Mouse (Mus musculus) mouse trophoblast stem cell (cell line): ENCODE measurements around the gene Slc34a1.

ENCODE experiments used
- in situ Hi-C, 2 experiments: fragments of 300-500 bp; cut with MseI, MboI; formaldehyde crosslinking; loops; 2 replicates in 1 of 2; 3 replicates in 1 of 2; pipeline ENCODE4 v1.15.1; 2025

The Slc34a1 gene

DNA sequence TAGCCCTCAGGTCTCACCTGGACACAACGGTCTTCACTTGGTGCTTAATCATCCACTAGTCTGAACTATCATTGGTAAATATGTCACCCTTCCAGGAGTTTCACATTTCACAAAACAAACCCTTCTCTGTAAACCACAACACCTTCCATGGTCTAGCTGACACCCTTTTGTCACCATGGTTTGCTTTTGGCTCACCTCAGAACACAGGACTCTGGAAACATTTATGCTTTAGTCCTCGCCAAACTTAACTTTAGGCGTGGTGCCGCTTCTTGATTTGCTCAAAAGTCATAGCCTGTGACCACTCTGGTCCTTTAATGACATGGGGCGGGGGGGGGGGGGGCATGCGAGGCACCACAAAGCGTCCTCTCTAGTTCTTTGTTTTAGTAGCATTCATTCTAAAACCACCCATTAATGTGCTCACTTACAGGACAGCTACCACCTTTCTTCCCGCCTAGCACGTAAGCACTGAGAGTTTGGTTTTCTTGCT, 45.9 kb downstream of the Slc34a1 start:
- in situ Hi-C loops = no loop called here

DNA sequence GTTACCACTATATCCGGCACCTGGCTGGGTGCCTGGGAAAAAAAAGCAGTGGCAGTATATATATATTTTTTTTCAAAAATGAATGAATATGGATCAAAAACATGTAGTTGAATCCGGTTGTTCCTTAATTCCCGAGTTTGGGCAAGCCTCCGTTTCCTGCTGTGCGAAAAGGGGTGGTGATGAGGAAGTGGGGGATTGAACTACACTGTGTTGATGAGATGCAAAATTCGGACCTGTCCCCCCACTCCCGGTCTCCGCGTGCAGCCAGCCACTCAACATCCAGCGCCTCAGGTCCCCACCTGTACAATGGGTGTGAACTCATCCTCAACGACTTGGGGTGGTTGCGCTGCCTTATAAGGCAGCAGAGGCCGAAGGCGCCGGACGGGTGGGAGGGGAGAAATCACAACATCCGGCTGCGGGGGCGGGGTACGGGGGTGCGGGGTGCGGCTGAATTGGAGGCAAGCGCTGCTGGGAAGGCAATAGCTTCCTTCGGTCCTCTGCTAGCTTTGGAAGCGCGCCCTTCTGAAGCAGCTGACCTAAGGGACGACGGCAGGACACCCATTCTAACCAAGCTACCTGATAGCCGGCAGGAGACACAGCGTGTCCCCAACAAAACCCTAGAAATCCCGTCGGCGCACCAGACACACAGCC, 46.4 kb downstream of the Slc34a1 start:
- in situ Hi-C loops = no loop called here

DNA sequence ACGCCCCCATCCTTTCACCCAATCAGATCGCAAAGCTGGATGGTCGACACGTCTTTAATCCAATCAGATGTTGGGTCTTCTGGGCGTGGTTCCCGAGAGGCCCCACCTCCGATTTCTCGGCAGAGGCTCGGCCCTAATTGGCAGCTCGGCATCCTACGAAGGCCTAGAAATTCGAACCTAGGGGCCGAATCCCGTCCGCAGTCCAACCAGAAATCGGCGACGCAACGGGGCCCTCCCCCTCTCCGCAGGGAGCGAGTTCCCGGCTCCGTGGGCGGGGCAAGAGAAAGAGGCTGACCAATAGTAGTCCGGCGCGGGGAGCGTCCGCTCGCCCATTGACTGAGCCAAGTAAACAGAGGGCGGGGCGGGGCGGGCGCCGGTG, 46.9 kb downstream of the Slc34a1 start, which contains the start of gene Grk6:
TSS of gene Grk6 (plus strand) at position 136 of the 379 bp plus-strand sequence.
- in situ Hi-C loops = no loop called here

DNA sequence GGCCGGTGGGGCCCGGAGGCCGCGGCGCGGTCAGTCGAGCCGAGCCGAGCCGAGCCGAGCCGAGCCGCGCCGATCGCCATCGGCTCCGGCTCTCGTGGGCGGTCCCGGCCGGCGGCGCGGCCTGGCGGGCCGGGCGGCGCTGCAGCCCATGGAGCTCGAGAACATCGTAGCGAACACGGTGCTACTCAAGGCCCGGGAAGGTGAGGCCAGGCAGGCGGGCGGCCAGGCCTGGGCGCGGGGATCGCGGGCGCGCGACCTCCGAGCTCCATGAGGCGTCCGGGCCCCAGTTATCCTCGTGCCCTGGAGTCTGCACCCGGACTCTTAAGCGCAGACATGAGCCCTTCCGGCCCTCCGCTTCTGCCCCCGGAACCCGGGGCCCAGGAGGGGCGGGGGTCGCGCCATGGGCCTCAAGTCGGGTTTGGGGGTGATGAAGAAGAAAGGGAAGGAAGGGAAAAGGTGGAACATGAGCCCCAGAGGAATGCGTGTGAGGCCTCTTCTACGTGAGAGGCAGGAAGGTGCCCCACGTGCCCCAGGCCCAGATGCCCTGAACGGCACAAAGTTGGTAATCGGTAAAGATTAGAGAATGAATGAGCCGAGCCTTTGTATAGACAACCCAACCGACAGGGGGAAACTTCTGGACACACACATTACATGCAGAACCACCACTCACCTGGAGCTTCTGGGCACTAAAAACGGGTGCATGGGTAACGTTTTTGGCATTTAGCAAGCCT, 47.5 kb downstream of the Slc34a1 start:
- in situ Hi-C loops = no loop called here

DNA sequence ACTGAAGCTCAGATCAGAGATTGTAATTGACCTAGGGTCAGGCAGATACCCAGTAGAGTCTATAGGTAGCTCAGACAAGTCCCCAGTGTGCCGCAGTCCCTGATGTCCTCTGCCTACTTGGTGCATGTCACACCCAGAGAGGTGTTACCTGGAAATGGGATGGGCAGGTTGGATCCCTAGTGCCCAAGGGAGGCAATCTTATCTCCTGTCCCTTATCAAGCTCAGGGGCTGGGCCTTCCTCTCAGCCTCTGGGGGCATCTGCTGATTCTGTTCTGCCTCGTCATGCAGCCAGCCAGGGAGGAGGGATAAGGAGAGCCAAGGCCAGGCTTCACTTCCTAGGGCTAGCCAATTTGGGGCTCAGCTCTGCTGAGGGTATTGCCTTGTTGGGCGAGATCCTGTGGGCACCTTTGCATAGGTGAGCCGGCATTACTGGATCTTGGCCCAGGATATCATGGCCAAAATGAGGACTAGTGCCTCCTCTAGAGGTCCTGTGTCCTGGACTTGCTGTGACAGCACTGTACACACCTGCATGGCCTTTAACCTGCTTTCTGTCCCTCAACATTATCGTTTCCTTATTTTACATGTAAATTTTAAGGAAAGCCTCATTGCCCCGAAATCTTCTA, 48.6 kb downstream of the Slc34a1 start:
- in situ Hi-C loops = no loop called here

DNA sequence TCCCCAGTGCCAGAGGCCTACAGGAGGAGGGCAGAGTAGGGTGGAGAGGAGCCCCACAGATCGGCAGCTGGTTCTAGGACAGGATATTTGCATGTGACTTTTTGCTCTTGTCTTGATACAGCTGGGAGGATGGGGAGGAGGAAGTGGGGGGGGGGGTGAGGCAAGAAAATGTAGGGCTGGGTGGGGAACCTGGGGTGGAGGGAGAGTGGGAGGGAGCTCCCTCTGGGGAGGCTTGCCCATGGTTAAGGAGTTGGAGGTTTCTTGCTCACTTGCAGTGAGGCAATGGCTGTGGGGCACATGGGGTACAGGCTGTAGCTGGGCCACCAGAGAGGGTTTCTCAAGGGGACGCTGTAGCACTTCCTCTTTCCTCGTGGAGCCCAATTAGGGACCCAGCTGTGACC, 49.6 kb downstream of the Slc34a1 start:
- in situ Hi-C loops = no loop called here

DNA sequence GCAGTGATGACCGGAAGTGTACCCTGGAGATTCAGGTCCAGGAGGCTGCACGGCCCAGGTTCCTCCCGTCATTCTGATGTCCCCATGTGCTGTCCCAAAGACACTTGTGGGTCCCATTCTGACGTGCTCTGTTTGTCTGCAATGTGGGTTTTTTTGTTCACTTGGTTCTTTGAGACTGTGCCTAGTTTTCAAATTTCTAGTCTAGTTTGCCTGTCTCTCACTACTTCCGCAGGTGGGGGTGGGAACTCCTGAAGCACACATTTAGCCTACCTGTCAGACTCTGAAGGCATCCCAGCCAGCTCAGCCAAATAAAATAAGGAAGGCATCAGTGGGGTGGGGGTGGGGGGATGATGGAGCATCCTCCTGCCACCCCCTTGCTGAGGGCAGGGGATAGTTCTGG, 50.1 kb downstream of the Slc34a1 start:
- in situ Hi-C loops = no loop called here

DNA sequence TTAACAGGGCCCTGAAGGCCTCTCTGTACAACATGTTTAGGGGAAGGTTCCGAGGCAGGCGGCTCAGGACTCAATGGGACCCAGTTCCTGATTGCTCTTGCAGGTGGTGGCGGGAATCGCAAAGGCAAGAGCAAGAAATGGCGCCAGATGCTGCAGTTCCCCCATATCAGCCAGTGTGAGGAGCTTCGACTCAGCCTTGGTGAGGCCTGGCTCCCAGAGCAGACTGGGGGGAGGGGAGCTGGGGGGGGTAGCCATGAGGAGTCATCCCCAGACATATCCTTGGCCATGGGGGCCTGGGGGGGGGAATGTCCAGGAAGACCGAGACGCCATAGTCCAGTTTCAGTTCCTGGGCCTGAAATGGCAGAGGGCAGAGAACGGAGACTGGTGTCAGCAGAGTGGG, 51.2 kb downstream of the Slc34a1 start:
- in situ Hi-C loops = no loop called here

DNA sequence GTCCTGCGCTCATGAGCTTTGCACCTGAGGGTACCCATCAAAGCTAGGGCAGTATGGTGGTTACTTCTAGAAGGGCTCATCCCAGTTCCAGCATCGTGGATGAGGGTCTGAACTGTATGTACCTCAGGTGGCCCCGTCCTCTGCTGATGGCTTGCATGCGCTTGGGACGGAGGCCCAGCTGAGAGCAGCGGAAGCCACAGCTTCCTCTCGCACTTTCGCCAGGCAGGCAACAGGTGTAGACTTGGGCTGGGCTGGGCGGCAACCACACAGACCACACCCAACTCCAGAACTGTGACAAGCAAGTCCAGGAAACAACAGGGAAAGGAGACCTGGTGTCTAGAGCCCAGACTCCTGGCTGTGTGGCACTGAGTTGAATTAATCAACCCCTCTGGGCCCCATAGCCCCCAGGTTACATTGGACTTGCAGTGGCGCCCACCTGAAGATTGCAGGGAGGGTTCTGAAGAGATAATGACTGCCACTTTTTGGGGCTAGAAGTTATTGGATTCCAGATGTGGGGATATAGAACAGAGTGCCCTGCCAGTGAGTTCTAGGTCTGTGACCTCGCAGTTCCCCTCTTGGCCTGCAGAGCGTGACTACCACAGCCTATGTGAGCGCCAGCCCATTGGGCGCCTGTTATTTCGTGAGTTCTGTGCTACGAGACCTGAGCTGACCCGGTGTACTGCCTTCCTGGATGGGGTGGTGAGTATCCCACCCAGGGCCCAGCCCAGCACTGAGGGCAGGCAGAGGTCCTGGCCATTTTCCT, 51.9 kb downstream of the Slc34a1 start:
- in situ Hi-C loops = no loop called here

DNA sequence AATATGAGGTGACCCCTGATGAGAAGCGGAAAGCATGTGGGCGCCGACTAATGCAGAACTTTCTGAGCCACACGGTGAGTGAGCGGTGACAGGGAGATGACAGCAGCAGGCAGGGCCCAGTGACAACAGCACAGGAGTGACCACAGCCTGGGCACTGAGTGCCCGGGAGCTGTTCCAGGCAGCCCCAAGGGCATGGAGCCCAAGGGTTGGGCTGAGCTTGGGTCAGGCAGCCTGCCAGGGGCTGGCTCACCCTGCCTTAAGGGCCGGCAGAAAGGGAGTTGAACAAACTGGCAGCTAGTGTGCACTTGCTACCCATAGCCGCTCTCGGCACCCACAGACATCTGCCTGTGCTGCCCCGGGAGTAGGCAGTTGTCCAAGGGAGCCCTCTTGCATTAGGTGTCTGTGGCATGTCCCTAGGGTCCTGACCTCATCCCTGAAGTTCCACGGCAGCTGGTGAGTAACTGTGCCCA, 52.6 kb downstream of the Slc34a1 start:
- in situ Hi-C loops = no loop called here

DNA sequence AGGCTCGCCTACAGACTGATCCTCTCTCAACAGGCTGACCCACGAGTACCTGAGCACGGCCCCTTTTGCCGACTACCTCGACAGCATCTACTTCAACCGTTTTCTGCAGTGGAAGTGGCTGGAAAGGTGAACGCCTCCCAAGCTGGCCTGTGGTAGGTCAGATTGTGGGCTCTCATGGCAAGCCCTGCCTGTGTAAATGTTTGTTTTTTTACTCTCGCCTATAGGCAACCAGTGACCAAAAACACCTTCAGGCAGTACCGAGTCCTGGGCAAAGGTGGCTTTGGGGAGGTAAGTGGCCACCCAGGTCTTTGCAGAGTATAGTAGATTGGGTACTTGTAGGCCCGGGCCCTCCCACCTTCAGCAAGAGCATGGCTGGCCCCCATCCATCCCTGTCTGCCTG, 53.3 kb downstream of the Slc34a1 start:
- in situ Hi-C loops = no loop called here

DNA sequence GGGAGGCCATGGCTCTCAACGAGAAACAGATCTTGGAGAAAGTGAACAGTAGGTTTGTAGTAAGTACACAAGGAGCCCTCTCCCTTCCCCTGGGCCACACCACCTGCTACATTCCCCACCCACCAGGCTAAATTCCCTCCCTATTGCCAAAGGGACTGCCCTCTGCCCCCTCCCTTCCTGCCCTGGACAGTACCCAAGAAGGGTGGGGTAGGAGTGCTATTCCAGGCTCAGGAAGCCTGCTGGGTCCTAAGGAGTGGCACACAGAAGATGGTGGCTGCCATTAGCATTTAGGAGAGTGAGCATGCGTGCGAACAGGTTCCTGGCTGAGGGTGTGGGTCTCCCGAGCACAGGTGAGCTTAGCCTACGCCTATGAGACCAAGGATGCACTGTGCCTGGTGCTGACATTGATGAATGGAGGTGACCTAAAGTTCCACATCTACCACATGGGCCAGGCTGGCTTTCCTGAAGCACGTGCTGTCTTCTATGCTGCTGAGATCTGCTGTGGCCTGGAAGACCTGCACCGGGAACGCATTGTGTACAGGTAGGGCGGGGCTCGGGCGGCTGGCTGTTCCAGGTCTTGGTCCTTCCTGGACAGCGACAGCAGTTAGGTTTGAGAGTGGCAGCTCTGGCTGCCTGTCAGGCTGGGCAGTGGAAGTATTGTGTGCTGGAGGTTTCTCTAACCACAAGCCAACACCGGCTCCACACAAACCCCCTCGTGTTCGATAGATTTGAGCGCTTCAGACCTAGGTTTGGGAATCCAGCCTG, 54.0 kb downstream of the Slc34a1 start:
- in situ Hi-C loops = no loop called here

DNA sequence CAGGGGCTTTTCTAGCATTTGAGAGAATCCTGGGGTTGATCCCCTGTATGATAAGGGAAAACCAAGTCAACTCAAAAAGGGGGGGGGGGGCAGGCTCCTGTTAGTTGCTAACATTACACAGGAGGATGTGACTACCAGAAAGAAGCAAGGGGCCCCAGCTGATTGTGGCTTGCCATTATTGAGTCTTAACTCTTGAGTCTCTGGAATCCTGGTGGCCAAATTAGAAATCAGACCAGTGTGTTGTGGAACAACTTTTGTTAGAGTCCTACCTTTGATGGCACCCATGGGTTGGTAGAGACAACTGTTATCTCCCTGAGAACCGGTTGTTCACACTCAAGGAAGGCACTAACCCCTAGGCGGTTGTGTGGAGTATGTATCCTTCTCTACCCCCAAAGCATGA, 65.0 kb downstream of the Slc34a1 start:
- in situ Hi-C loops = no loop called here

DNA sequence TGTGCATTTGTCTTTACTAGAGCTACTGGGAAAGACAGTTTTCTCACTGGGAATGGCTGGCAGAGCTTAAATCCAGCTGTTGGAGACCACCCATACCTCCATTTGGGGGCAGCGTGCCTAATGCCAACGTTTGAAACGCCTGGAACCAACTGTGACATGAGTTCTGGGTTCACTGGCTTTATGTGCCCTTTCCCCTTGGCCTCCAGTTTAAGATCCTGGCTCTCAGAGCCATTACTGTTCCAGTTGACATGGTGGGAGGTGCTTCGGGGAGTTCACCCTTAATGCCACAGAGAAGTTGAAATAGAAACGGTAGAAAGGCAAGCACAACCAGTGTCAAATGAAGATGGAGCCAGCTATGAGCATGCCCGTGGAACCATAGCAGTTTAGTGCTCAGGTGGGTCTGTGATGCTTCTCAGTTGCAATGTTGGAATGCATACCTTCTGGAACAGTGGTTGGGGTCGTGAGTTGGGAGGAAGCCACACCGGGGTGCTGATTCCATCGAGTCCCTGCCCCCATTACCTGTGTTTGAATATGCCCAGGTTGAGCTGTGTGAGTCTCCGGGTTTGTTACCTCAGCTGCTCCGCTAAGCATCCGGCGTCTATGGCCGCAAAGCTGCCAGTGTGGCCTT, 65.5 kb downstream of the Slc34a1 start:
- in situ Hi-C loops = no loop called here

DNA sequence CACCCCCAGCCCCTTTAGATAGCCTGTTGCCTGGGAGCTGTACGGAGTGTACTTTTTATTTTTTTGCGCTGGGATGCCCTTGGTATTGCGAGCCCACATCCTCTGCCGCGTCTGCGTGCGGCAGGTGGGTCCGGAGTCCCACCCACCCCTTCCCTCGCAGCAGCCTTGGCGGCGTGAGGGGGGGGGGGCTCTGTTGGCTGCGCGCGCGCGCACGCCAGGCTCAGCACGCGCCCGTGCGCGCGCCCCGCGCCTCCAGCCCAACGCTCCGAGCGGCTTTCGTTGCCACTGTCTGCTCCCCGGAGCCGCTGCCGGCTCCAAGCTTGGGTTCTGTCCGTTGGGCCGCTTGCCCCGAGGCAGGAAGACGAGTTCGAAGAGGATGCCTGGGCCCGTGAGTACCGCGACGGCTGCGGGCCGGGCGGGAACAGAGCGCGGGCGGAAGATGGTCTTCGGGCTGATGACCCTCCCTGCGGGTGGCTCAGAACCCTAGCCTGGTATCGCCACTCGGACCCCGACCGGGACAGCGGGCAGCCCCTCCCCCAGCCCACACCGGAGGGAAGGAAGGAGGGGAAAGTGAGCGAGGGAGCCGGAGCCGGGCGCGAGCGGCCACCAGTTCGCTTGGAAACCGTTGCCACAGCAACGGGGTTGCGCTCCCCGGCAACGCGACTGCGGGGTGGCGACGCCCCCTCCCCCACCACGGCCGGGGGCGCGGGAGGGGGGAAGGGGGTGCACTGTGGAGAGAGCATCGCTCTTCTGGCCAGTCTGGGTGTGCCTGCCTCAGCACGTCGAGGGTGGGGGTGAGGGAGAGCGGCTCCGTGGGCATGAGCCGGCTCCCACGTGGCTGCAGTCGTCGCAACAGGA, 66.3 kb downstream of the Slc34a1 start, which contains the start of gene Prr7:
TSS of gene Prr7 (plus strand) at position 241 of the 858 bp plus-strand sequence.
- in situ Hi-C loops = no loop called here

DNA sequence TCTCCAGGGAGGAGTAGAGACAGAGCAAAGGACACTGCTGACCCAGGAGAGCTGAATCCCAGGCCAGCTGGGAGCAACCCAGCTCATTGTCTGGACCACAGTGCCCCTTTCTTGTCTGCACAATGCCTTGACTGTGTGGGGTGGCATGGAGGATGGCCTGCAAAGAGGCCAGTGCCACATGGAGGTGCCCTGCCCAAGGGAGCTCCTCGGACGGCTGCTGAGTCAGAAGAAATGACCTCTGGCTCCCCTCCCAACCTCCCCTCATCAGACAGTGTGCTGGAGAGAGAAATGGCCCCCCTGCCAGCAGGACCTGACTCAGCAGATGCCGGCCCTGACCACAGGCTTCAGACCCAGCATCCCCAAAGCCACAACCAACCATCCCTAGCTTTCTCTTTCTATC, 67.2 kb downstream of the Slc34a1 start:
- in situ Hi-C loops = loop anchor here (5.0 kb wide), 2 partner anchors 48 to 58 kb away; partner anchors contain the start of gene Pfn3 (in 1 of the 2)
